Mouse (Mus musculus) inflammation-experienced regulatory T-cells, adult 6 months (primary cell): ENCODE data around the gene Acsf2. TPM values are rescaled to one million over a fixed set of nuclear protein-coding genes. Genes with fewer than 3 reads are reported as not detected.

Experiments used
- ATAC-seq: one replicate; pipeline ENCODE4 v1.8.0; 2017
- polyA plus RNA-seq, 3 experiments: library from polyadenylated mRNA; unstranded; fragments of 100-300 nt; shearing (Covaris generic); gene quantifications; one replicate each; pipeline ENCODE4 v1.2.1; 2017

Gene Acsf2
- polyA plus RNA-seq, 3 experiments from 2014 or later: 2.1 to 3.0 (median 2.2) TPM

DNA sequence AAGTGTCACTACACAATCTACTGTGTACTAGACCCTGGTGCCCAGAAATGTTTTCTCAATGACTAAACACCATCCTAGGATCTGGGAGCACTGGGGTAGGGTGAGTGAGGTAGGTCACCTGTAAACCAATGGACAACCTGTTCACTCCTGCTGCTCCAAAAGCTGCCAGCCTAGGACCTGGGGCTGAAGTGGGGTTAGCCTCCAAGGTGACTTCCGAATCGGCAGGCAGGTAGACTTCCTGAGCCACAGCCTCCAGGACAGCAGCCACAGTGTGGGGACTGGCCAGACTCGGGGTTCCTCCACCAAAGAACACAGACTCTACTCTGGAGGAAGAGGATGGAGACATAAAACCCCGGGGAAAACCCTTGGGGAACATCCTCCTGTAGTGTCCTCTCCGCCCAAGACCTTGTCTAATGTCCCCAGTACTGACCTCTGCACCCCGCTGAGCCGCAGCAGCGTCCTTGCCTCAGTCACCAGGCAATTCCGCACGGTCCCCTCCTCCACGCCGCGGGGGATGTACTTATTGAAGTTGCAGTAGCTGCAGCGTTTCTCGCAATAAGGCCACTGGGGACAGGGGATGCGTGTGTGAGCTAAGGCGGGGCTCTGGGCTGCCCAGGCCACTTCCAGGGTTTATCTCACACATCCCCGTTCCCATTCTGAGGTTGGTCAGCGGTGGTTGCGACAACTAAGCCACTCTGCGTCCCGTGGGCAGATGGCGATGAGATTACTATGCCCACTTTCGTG lies 53.5 kb downstream of the Acsf2 start:
- peak; percentile 34 for ATAC-seq

GRCm38 (mm10) chr11:94547271-94547670 lies 54.4 kb downstream of the Acsf2 start:
- ATAC-seq: no peak

DNA sequence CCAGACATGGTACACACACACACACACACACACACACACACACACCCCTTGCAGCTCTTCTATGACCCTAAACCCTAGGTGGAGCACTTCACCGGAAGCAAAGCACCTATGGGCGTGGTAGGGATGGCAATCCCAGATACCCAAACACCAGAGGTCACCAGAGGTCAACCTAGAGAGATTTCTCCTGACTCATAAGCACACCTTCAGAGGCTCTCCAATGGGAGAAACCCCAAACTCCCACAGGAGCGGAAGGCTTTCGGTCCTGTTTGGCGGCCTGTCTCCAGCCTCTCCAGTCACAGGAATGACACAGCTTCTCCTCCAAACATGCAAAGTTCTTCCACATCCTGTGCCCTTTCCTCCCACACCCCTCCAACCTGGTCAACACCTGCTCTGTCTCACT lies 55.3 kb downstream of the Acsf2 start:
- ATAC-seq: no peak

- ATAC-seq: no peak
Observed at GRCm38 (mm10) chr11:94544422-94544821, 57.2 kb downstream of the Acsf2 start.

DNA sequence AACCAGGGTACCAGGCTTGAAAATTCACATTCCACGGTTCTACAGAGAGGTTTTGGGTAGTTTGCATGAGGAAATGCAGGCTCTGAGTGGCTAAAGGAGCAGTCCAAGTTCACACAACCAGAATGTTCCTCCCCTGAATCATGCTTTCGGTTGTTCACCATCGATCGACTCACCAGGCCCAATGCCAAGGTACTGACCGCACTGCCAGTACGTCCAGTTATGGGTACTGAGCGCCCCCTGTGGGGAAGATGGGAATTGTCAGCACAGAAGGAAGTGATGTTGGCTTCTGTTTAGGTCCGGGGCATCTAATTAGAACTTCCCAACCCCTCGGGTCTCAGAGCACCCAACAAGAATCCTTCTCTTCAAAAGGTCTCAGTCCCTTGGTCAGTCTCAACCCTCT lies 57.7 kb downstream of the Acsf2 start:
- ATAC-seq: no peak

DNA sequence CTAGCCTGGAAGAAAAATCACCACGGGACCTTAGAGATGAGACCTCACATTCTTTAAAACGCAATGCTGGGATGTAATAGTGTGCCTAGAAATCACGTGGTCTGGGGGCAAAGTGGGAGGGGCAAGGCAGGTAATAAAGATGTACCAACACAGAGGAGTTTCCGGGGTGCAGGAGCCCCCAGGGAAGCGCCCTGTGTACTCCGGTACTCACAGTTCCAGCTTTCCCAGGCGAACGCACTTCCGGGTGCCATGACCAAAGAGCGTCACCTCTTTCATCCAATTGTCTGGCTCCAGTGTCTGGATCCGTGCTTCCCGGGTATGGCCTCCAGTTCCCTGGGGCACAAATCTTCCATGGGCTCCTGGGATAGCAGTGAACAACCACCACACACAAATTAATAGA lies 58.3 kb downstream of the Acsf2 start:
- ATAC-seq: no peak

- ATAC-seq: no peak
Observed at GRCm38 (mm10) chr11:94542400-94542799, 59.3 kb downstream of the Acsf2 start.

- no peak for ATAC-seq
Observed at GRCm38 (mm10) chr11:94539761-94540160, 61.9 kb downstream of the Acsf2 start.

DNA sequence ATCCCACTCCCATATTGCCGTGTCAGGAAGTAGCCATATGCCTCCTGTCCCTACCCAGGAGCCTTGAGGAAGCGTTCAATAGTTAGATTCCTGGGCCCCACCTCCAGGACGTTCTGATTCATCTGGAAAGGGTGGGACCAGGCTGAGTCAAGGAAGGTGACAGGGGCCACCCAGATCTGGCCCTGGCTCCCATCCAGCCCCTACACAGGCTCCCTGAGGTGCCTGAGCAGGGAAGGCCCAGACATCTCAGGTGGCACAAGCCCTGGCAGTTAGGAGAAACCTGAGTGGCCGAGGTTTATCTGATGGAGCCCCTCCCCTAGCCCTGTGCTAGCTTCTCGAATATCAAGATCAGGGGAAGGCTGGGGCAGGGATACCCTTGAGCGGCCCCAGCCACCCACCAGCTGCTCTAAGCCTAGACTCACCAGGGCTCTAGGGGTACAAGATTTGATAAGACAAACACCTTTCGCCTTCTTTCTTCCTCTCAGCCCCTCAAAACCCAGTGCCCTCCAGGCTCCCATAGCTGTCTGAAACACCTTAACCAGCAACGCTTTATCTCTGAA lies 62.9 kb downstream of the Acsf2 start:
- no peak for ATAC-seq

GRCm38 (mm10) chr11:94533171-94533570 lies 68.5 kb downstream of the Acsf2 start:
- no peak for ATAC-seq

- ATAC-seq: no peak
Observed at GRCm38 (mm10) chr11:94528879-94529278, 72.8 kb downstream of the Acsf2 start.

DNA sequence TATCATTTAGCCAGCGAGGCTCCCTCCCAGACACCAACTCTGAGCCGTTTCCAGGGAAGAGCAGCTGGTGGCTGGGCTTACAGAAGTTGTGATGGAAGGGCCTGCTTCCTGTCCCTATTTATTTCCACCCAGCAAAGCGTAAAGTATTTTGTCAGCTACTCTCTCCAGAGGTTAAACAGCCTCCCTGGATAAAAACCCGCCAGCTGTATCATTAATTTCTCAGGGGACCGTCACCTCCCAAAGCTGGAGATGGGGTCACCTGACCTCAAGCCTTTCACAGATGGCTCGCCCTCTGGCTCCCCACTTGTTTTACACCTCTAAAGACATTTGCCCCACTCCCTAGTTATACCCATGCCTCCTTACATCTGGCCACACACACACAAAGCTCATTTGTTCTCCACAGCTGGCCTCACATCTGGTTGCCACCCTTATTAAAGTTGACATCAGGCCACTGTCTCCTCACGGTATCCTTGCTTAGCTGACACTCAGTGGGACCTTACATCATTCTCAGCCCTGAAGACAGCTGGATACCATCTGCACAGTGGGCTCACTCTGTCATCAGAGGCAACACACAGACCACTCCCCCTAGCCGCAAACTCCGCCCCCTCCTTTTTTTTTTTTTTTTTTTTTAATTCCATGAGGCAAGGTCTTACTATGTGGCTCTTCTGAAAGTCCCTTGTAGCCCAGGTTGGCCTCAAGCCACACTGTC lies 75.3 kb downstream of the Acsf2 start:
- no peak for ATAC-seq

- no peak for ATAC-seq
Observed at GRCm38 (mm10) chr11:94521219-94521843, 80.3 kb downstream of the Acsf2 start, which contains the start of gene Mycbpap. Gene Mycbpap (minus strand): TSS chr11:94521742.

DNA sequence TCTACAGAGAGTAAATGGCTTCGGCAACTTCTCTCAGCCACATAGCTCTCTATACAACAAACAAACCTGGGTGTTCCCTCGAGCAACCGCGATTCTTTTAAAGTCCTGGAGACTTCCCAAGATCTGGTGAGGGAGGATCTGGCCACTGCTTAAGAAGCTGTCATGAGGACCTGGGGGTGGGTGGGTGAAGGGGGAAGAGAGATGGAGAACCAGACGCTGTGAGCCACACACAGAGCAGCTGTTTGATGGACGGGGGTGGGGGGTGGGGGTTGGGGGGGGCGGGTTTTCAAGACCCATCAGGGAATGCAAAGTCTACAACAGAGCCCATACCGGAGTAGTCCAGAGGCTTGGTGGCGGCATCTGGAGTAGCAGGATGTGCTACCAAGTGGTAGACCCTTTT lies 88.2 kb downstream of the Acsf2 start:
- ATAC-seq: no peak

- no peak for ATAC-seq
Observed at GRCm38 (mm10) chr11:94508976-94509375, 92.7 kb downstream of the Acsf2 start.

Other genes starting within 250 kb of the Acsf2 start
- 1 to 10 TPM in 2 of 3 experiments, under 1 TPM in 1; 0.70 to 4.0 (median 1.9) TPM for gene Abcc3, start 208.9 kb downstream of the Acsf2 start, polyA plus RNA-seq
- not detected for gene Cacna1g, start 127.7 kb downstream of the Acsf2 start, polyA plus RNA-seq
- not detected for gene Spata20, start 115.7 kb downstream of the Acsf2 start, polyA plus RNA-seq
- not detected for gene Epn3, start 101.9 kb downstream of the Acsf2 start, polyA plus RNA-seq
- not detected for gene Mycbpap, start 80.1 kb downstream of the Acsf2 start, polyA plus RNA-seq
- 1 to 10 TPM in 2 of 3 experiments, under 1 TPM in 1; 0.31 to 1.9 (median 1.6) TPM for gene Rsad1, start 52.6 kb downstream of the Acsf2 start, polyA plus RNA-seq
- under 1 TPM; 0.43 to 0.69 (median 0.47) TPM for gene Chad, start 36.8 kb downstream of the Acsf2 start, polyA plus RNA-seq
- gene Lrrc59, start 27.9 kb upstream of the Acsf2 start, polyA plus RNA-seq: 10 to 100 TPM in 1 of 3 experiments, 1 to 10 TPM in 2; 7.0 to 21.5 (median 9.9) TPM
- 10 to 100 TPM; 60.7 to 91.2 (median 68.4) TPM for gene Mrpl27, start 51.9 kb upstream of the Acsf2 start, polyA plus RNA-seq
- 1 to 10 TPM; 1.2 to 9.8 (median 1.8) TPM for gene Eme1, start 52.1 kb upstream of the Acsf2 start, polyA plus RNA-seq
- 1 to 10 TPM; 3.2 to 7.4 (median 7.0) TPM for gene Xylt2, start 75.6 kb upstream of the Acsf2 start, polyA plus RNA-seq
- not detected for gene Gm11541, start 102.6 kb upstream of the Acsf2 start, polyA plus RNA-seq
- under 1 TPM in 1 of 3 experiments, not detected in 2; 0.42 TPM for gene Cdc34b, start 139.9 kb upstream of the Acsf2 start, polyA plus RNA-seq
- gene Tmem92, start 180.8 kb upstream of the Acsf2 start, polyA plus RNA-seq: not detected